Mouse (Mus musculus): Measurements from ENCODE around the gene Lrrc1. TPM values are rescaled to one million over a fixed set of nuclear protein-coding genes. Genes with fewer than 3 reads are reported as not detected.

The Lrrc1 gene
- polyA plus RNA-seq, 1 experiment from 2014 or later, result 15.5 TPM

- no peak overlapping the region for H3K9ac ChIP-seq (replicated peaks; ENCODE audit: low read depth)
- H3K4me3 ChIP-seq (ENCODE audit: low read depth, low read length), result no peak overlapping the region
- no peak overlapping the region for H3K27ac ChIP-seq (ENCODE audit: low read length)
- peaks cover 14% of the 10 kb centered on the region; the same call in 1 of the 2 replicates for H3K4me1 ChIP-seq (ENCODE audit: insufficient read depth, low read depth, low read length)
- no peaks in the 10 kb centered on the region for H3K9me3 ChIP-seq (ENCODE audit: low read length)
- TF ChIP-seq CTCF (IDR thresholded peaks at IDR 0.05), result no peak
- TF ChIP-seq EP300 (IDR thresholded peaks at IDR 0.05), result no peak
- H3K27me3 ChIP-seq (replicated peaks; ENCODE audit: insufficient read depth, low read length), result no peaks in the 10 kb centered on the region
- ATAC-seq (no peak), DNase-seq (ENCODE audit: low spot score) (no peak)
- 57% methylated on average over 14 of the region's 14 CpGs for WGBS
- H3K4me2 ChIP-seq (replicated peaks; ENCODE audit: low read depth, low read length), result no peak overlapping the region
- no peaks in the 10 kb centered on the region for H3K36me3 ChIP-seq (ENCODE audit: insufficient read depth, low read length)
Observed at GRCm38 (mm10) chr9:77426110-77426509, 118.6 kb downstream of the Lrrc1 start.

GRCm38 (mm10) chr9:77425553-77425952, 119.1 kb downstream of the Lrrc1 start:
- no peaks in the 10 kb centered on the region for H3K36me3 ChIP-seq (ENCODE audit: insufficient read depth, low read length)
- no peaks in the 10 kb centered on the region for H3K9me3 ChIP-seq (ENCODE audit: low read length)
- DNase-seq (ENCODE audit: low spot score) (no peak), ATAC-seq (no peak)
- WGBS, result 79% methylated on average over 4 of the region's 4 CpGs
- H3K27me3 ChIP-seq (replicated peaks; ENCODE audit: insufficient read depth, low read length), result no peaks in the 10 kb centered on the region
- H3K4me1 ChIP-seq (ENCODE audit: insufficient read depth, low read depth, low read length), result peaks cover 14% of the 10 kb centered on the region; the same call in 1 of the 2 replicates
- TF ChIP-seq CTCF (IDR thresholded peaks at IDR 0.05) (no peak), EP300 (IDR thresholded peaks at IDR 0.05) (no peak)
- no peak overlapping the region for H3K4me3 ChIP-seq (ENCODE audit: low read depth, low read length)
- H3K4me2 ChIP-seq (replicated peaks; ENCODE audit: low read depth, low read length), result no peak overlapping the region
- no peak overlapping the region for H3K9ac ChIP-seq (replicated peaks; ENCODE audit: low read depth)
- no peak overlapping the region for H3K27ac ChIP-seq (ENCODE audit: low read length)

DNA sequence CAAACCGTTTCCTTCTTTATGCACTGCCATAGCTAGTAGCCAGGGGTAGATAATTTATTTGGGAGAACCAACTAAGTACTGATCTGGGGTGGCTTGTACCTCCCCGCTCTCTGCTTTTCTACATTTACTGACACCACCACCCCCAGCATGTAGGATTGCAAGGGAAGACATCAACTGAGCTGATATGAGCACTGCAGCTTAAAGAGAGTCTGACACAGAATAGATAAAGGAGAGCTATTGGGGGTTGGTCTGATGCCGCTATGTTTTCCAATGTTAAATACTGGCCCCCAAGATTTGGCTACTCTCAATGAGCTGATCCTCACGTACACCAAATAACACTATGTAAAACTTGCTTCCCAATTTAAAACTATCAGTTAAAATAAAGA, 124.5 kb downstream of the Lrrc1 start:
- H3K9me3 ChIP-seq (ENCODE audit: low read length), result no peaks in the 10 kb centered on the region
- no peak overlapping the region for H3K4me3 ChIP-seq (ENCODE audit: low read depth, low read length)
- TF ChIP-seq EP300 (IDR thresholded peaks at IDR 0.05), result no peak
- TF ChIP-seq CTCF (IDR thresholded peaks at IDR 0.05), result no peak
- no peaks in the 10 kb centered on the region for H3K36me3 ChIP-seq (ENCODE audit: insufficient read depth, low read length)
- no peak for ATAC-seq
- H3K4me1 ChIP-seq (ENCODE audit: insufficient read depth, low read depth, low read length), result no peaks in the 10 kb centered on the region
- 87% methylated on average over 4 of the region's 4 CpGs for WGBS
- H3K4me2 ChIP-seq (replicated peaks; ENCODE audit: low read depth, low read length), result no peak overlapping the region
- H3K9ac ChIP-seq (replicated peaks; ENCODE audit: low read depth), result no peak overlapping the region
- H3K27me3 ChIP-seq (replicated peaks; ENCODE audit: insufficient read depth, low read length), result no peaks in the 10 kb centered on the region
- DNase-seq (ENCODE audit: low spot score), result no peak
- no peak overlapping the region for H3K27ac ChIP-seq (ENCODE audit: low read length)

- no peaks in the 10 kb centered on the region for H3K4me1 ChIP-seq (ENCODE audit: insufficient read depth, low read depth, low read length)
- ATAC-seq (no peak), DNase-seq (ENCODE audit: low spot score) (no peak)
- H3K4me3 ChIP-seq (ENCODE audit: low read depth, low read length), result no peak overlapping the region
- H3K27me3 ChIP-seq (replicated peaks; ENCODE audit: insufficient read depth, low read length), result no peaks in the 10 kb centered on the region
- no peak overlapping the region for H3K4me2 ChIP-seq (replicated peaks; ENCODE audit: low read depth, low read length)
- H3K9ac ChIP-seq (replicated peaks; ENCODE audit: low read depth), result no peak overlapping the region
- H3K9me3 ChIP-seq (ENCODE audit: low read length), result no peaks in the 10 kb centered on the region
- WGBS, result 72% methylated on average over 9 of the region's 9 CpGs
- no peak overlapping the region for H3K27ac ChIP-seq (ENCODE audit: low read length)
- H3K36me3 ChIP-seq (ENCODE audit: insufficient read depth, low read length), result no peaks in the 10 kb centered on the region
- TF ChIP-seq EP300 (IDR thresholded peaks at IDR 0.05) (no peak), CTCF (IDR thresholded peaks at IDR 0.05) (no peak)
Observed at GRCm38 (mm10) chr9:77419501-77420199, 125.0 kb downstream of the Lrrc1 start.

DNA sequence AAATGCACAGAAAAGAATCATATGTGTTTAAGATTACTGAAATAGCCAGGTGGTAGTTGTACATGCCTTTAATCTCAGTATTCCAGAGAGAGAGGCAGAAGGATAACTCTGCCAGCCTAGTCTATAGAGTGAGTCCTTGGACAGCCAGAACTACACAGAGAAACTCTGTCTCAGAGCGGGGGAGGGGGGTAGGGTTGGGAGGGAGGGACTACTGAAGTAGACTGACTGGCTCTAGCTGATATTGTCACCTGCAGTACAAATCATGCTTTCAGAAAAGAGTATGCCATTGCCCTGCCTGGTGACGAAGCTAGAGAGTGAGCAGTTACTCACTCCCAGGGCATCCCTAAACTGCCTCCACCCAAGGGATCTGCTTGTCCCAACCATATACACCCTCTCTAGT, 125.9 kb downstream of the Lrrc1 start:
- no peak for TF ChIP-seq CTCF (IDR thresholded peaks at IDR 0.05)
- no peak for TF ChIP-seq EP300 (IDR thresholded peaks at IDR 0.05)
- Histone ChIP-seq H3K9me3 (ENCODE audit: low read length) (no peaks in the 10 kb centered on the region), H3K9ac (replicated peaks; ENCODE audit: low read depth) (no peak overlapping the region), H3K4me1 (ENCODE audit: insufficient read depth, low read depth, low read length) (no peaks in the 10 kb centered on the region), H3K4me2 (replicated peaks; ENCODE audit: low read depth, low read length) (no peak overlapping the region), H3K27ac (ENCODE audit: low read length) (no peak overlapping the region), H3K4me3 (ENCODE audit: low read depth, low read length) (no peak overlapping the region), H3K36me3 (ENCODE audit: insufficient read depth, low read length) (no peaks in the 10 kb centered on the region), H3K27me3 (replicated peaks; ENCODE audit: insufficient read depth, low read length) (no peaks in the 10 kb centered on the region)
- WGBS, result 75% methylated on average over 2 of the region's 2 CpGs
- ATAC-seq (no peak), DNase-seq (ENCODE audit: low spot score) (no peak)

DNA sequence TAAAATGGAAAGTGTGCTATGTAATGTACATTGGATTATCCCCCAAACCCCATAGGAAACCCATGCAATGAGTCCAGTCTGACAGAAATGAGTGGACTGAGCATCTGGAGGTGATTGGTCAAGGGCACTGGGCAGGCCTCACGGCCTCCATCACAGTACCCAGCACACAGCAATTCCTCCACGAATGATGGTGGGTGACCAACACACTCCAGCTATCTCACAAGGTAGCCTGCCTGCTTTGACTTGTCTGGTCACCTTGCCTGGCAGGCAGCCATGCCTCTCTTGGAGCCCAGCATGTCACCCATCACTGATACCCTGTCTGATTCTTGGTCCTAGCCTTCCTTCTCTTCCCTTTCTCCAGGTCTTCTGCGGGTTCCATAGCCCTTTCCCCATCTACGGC, 128.2 kb downstream of the Lrrc1 start:
- DNase-seq (ENCODE audit: low spot score), result no peak
- no peak overlapping the region for H3K27ac ChIP-seq (ENCODE audit: low read length)
- 89% methylated on average over 4 of the region's 4 CpGs for WGBS
- peaks cover 4% of the 10 kb centered on the region; the same call in 1 of the 2 replicates for H3K4me1 ChIP-seq (ENCODE audit: insufficient read depth, low read depth, low read length)
- no peak overlapping the region for H3K4me3 ChIP-seq (ENCODE audit: low read depth, low read length)
- H3K9me3 ChIP-seq (ENCODE audit: low read length), result no peaks in the 10 kb centered on the region
- no peak overlapping the region for H3K4me2 ChIP-seq (replicated peaks; ENCODE audit: low read depth, low read length)
- H3K27me3 ChIP-seq (replicated peaks; ENCODE audit: insufficient read depth, low read length), result no peaks in the 10 kb centered on the region
- H3K9ac ChIP-seq (replicated peaks; ENCODE audit: low read depth), result no peak overlapping the region
- no peak for ATAC-seq
- H3K36me3 ChIP-seq (ENCODE audit: insufficient read depth, low read length), result no peaks in the 10 kb centered on the region
- TF ChIP-seq EP300 (IDR thresholded peaks at IDR 0.05) (no peak), CTCF (IDR thresholded peaks at IDR 0.05) (no peak)

Measured in lung, postnatal 0 days (tissue).